Mouse (Mus musculus) MEL (cell line): ENCODE data around the gene Gm5475.

Experiments used
- CTCF ChIP-seq, 3 experiments: IDR thresholded peaks in 2 of 3; conservative IDR thresholded peaks in 1 of 3; 2 replicates each; pipeline ENCODE4 v1.5.1; 2011 to 2012; ENCODE audit warnings: low read length in 3 of 3, low read depth in 2 of 3, mild to moderate bottlenecking in 2 of 3, improper control_type of control experiment in 1 of 3, inconsistent platforms in 1 of 3, mixed read lengths in 1 of 3, moderate library complexity in 1 of 3; ENCODE audit not compliant: control insufficient read depth in 1 of 3, insufficient read depth in 1 of 3, poor library complexity in 1 of 3, severe bottlenecking in 1 of 3
- EP300 ChIP-seq, 2 experiments: IDR thresholded peaks; 2 replicates each; pipeline ENCODE4 v1.6.1; 2011; ENCODE audit warnings: improper control_type of control experiment in 2 of 2, low read length in 2 of 2, low read depth in 1 of 2, mild to moderate bottlenecking in 1 of 2
- KAT2A ChIP-seq: conservative IDR thresholded peaks from 2 replicates; pipeline ENCODE4 v1.6.1; 2012; ENCODE audit warnings: low read depth, low read length, improper control_type of control experiment, inconsistent platforms
- MAX ChIP-seq: IDR thresholded peaks from 2 replicates; pipeline ENCODE4 v1.6.1; 2011; ENCODE audit warnings: low read length, improper control_type of control experiment
- POLR2A ChIP-seq, 2 experiments: IDR thresholded peaks; 2 replicates each; pipeline ENCODE4 v1.6.1; 2011 to 2012; ENCODE audit warnings: low read length in 2 of 2, mild to moderate bottlenecking in 2 of 2, control low read depth in 1 of 2, improper control_type of control experiment in 1 of 2, low read depth in 1 of 2, moderate library complexity in 1 of 2; ENCODE audit not compliant: control insufficient read depth in 1 of 2, insufficient read depth in 1 of 2, poor library complexity in 1 of 2
- TBP ChIP-seq: IDR thresholded peaks from 2 replicates; pipeline ENCODE4 v1.8.0; 2011; ENCODE audit warnings: low read depth, low read length, improper control_type of control experiment
- UBTF ChIP-seq: IDR thresholded peaks from 2 replicates; pipeline ENCODE4 v1.6.1; 2012; ENCODE audit warnings: low read depth, mild to moderate bottlenecking, inconsistent platforms, low read length, improper control_type of control experiment, moderate library complexity, borderline replicate concordance; ENCODE audit not compliant: insufficient read depth

DNA sequence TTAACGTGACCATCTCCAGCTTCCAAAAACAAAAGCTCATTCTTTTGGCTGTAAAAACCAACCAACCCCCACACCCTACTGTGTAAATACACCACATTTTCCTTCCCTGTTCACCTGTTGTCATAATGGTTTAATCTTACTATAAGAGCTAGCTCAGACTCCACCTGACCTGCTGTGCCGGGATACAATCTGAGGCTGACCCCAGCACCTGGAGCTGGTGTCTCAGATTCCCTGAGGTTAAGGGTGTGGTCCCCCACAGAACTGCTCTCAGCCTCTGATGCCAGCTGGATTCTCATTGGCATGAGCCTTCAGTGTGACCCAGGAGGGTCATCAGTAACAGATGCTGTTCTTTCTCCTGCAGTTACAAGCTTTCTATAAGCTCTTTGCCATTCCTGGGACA is 41.8 kb upstream of the Gm5475 start:
- TF ChIP-seq POLR2A (IDR thresholded peaks at IDR 0.05; ENCODE audit: control insufficient read depth in 1 of 2, insufficient read depth in 1 of 2, low read depth in 1 of 2, low read length in 2 of 2, poor library complexity in 1 of 2) (no peak), CTCF (IDR thresholded peaks at IDR 0.05 in 2 of 3, conservative IDR thresholded peaks at IDR 0.05 in 1 of 3; ENCODE audit: control insufficient read depth in 1 of 3, insufficient read depth in 1 of 3, low read depth in 2 of 3, low read length in 3 of 3, poor library complexity in 1 of 3, severe bottlenecking in 1 of 3) (no peak), EP300 (IDR thresholded peaks at IDR 0.05; ENCODE audit: low read depth in 1 of 2, low read length in 2 of 2) (no peak), TBP (no peak), UBTF (no peak), MAX (no peak), KAT2A (no peak)
